ENCODE assay signal across 8 mouse cellular contexts in genomic region chr17:13043846-13044673, GRCm38 (mm10). TPM values are rescaled to one million over a fixed set of nuclear protein-coding genes. Genes with fewer than 3 reads are reported as not detected.
A peak's percentile ranks its signal among the peaks of the same experiment; 100 is the strongest.
DNase-seq lines count a peak whose midpoint lies in the region; ATAC-seq and TF ChIP-seq lines count a peak whose summit lies in the region.
"Not testable (repeated sequence)": the region's sequence is repeated elsewhere in the genome, so short reads cannot be mapped to it uniquely, and the experiment has no call there.

No protein-coding gene starts in this region.

- not testable (repeated sequence) for H3K27me3 ChIP-seq in embryonic facial prominence, embryonic 15.5 days; heart, embryonic 10.5 days (ENCODE audit: insufficient read depth, poor library complexity, severe bottlenecking); kidney, embryonic 14.5 days (ENCODE audit: control insufficient read depth, insufficient read depth, low read length); limb, embryonic 10.5 days (ENCODE audit: low read depth, poor library complexity, severe bottlenecking); midbrain, embryonic 12.5 days

- not testable (repeated sequence) for H3K36me3 ChIP-seq in embryonic facial prominence, embryonic 15.5 days; heart, embryonic 10.5 days; kidney, embryonic 14.5 days (ENCODE audit: control insufficient read depth, insufficient read depth, low read length); limb, embryonic 10.5 days; midbrain, embryonic 12.5 days

- ATAC-seq in embryonic facial prominence, embryonic 15.5 days (ENCODE audit: insufficient number of reproducible peaks, low FRiP score, low TSS enrichment, low read depth): peak; percentile 9; the same call in 1 of the 2 replicates
- ATAC-seq in kidney, embryonic 14.5 days (ENCODE audit: low FRiP score, low TSS enrichment): peak; percentile 81
- peak; percentile 80 for ATAC-seq in midbrain, embryonic 12.5 days (ENCODE audit: low FRiP score, low read depth)

- not testable (repeated sequence) for H3K4me3 ChIP-seq in embryonic facial prominence, embryonic 15.5 days (replicated peaks); heart, embryonic 10.5 days; kidney, embryonic 14.5 days (ENCODE audit: low read length); limb, embryonic 10.5 days; midbrain, embryonic 12.5 days

- H3K4me1 ChIP-seq in embryonic facial prominence, embryonic 15.5 days; heart, embryonic 10.5 days; kidney, embryonic 14.5 days (ENCODE audit: control insufficient read depth, insufficient read depth, low read length); limb, embryonic 10.5 days; midbrain, embryonic 12.5 days: not testable (repeated sequence)

- 16% methylated on average over 4 of the region's 4 CpGs for WGBS in embryonic facial prominence, embryonic 15.5 days
- WGBS in heart, embryonic 10.5 days: 17% methylated on average over 4 of the region's 4 CpGs
- WGBS in kidney, embryonic 14.5 days: 5% methylated on average over 3 of the region's 4 CpGs
- 20% methylated on average over 4 of the region's 4 CpGs for WGBS in limb, embryonic 10.5 days
- 12% methylated on average over 4 of the region's 4 CpGs for WGBS in midbrain, embryonic 12.5 days

- H3K27ac ChIP-seq in embryonic facial prominence, embryonic 15.5 days (replicated peaks); heart, embryonic 10.5 days; kidney, embryonic 14.5 days (ENCODE audit: low read depth, low read length); limb, embryonic 10.5 days; midbrain, embryonic 12.5 days (replicated peaks): not testable (repeated sequence)

- TF ChIP-seq POLR2A in brain, embryonic 14.5 days (IDR thresholded peaks at IDR 0.05; ENCODE audit: borderline replicate concordance, extremely low read depth, insufficient read depth, insufficient read length, poor library complexity, severe bottlenecking): not testable (repeated sequence)

- H3K9ac ChIP-seq in embryonic facial prominence, embryonic 15.5 days; kidney, embryonic 14.5 days (ENCODE audit: low read depth, low read length); midbrain, embryonic 12.5 days (replicated peaks): not testable (repeated sequence)

- not testable (repeated sequence) for H3K9me3 ChIP-seq in embryonic facial prominence, embryonic 15.5 days (replicated peaks); heart, embryonic 10.5 days; kidney, embryonic 14.5 days (ENCODE audit: control insufficient read depth, low read length); limb, embryonic 10.5 days (replicated peaks); midbrain, embryonic 12.5 days

- H3K4me2 ChIP-seq in embryonic facial prominence, embryonic 15.5 days (replicated peaks); kidney, embryonic 14.5 days (replicated peaks; ENCODE audit: low read depth, low read length); midbrain, embryonic 12.5 days (replicated peaks): not testable (repeated sequence)

- peak; percentile 73 for DNase-seq in CD4-positive, CD25-positive, alpha-beta regulatory T cell, adult 2 months (ENCODE audit: low read depth, low spot score)
- DNase-seq in brain, embryonic 14.5 days (ENCODE audit: low read depth): peak; percentile 81
- peak; percentile 66 for DNase-seq in heart, embryonic 10.5 days (ENCODE audit: low spot score)
- DNase-seq in limb, embryonic 10.5 days (ENCODE audit: low spot score): peak; percentile 42
- DNase-seq in right cerebral cortex, postnatal 4 days: peak; percentile 27

- TF ChIP-seq CTCF in brain, embryonic 14.5 days (IDR thresholded peaks at IDR 0.05; ENCODE audit: borderline replicate concordance, extremely low read depth, insufficient read depth, insufficient read length): peak; percentile 26; the same call in 1 of the 2 replicates

RNA-seq across cellular contexts. Expression of gene Gpr31b, which starts 8.0 kb away (rescaled TPM):
- polyA plus RNA-seq in brain, embryonic 14.5 days (2012; rRNA removed): 0.07 and 0.15 TPM in 2 replicates
- 0.30 TPM in 1 of 2 replicates, not detected in the other for polyA plus RNA-seq in embryonic facial prominence, embryonic 15.5 days (2015; fragmentation: Nextera tagmentation; extraction: Ambion mirVana)
- not detected in 2 replicates for polyA plus RNA-seq in heart, embryonic 10.5 days (2016; fragmentation: Nextera tagmentation; extraction: Ambion mirVana)
- polyA plus RNA-seq in kidney, embryonic 14.5 days (2014; fragmentation: Nextera tagmentation; extraction: Ambion mirVana): not detected in 2 replicates
- polyA plus RNA-seq in limb, embryonic 10.5 days (2016; fragmentation: Nextera tagmentation; extraction: Ambion mirVana): not detected in 2 replicates
- not detected in 2 replicates for polyA plus RNA-seq in midbrain, embryonic 12.5 days (2016; fragmentation: Nextera tagmentation; extraction: Ambion mirVana)

RNA-seq across cellular contexts. Expression of gene Tcp10b, which starts 16.8 kb away (rescaled TPM):
- polyA plus RNA-seq in brain, embryonic 14.5 days (2012; rRNA removed): 0.27 and 0.40 TPM in 2 replicates
- polyA plus RNA-seq in embryonic facial prominence, embryonic 15.5 days (2015; fragmentation: Nextera tagmentation; extraction: Ambion mirVana): 0.27 and 0.29 TPM in 2 replicates
- 0.17 TPM in 1 of 2 replicates, not detected in the other for polyA plus RNA-seq in heart, embryonic 10.5 days (2016; fragmentation: Nextera tagmentation; extraction: Ambion mirVana)
- 0.23 TPM in 1 of 2 replicates, not detected in the other for polyA plus RNA-seq in kidney, embryonic 14.5 days (2014; fragmentation: Nextera tagmentation; extraction: Ambion mirVana)
- not detected in 2 replicates for polyA plus RNA-seq in limb, embryonic 10.5 days (2016; fragmentation: Nextera tagmentation; extraction: Ambion mirVana)
- not detected in 2 replicates for polyA plus RNA-seq in midbrain, embryonic 12.5 days (2016; fragmentation: Nextera tagmentation; extraction: Ambion mirVana)

RNA-seq across cellular contexts. Expression of gene Sod2, which starts 37.4 kb away (rescaled TPM):
- polyA plus RNA-seq in brain, embryonic 14.5 days (2012; rRNA removed): 159 and 183 TPM in 2 replicates
- polyA plus RNA-seq in embryonic facial prominence, embryonic 15.5 days (2015; fragmentation: Nextera tagmentation; extraction: Ambion mirVana): 98.3 and 98.5 TPM in 2 replicates
- polyA plus RNA-seq in heart, embryonic 10.5 days (2016; fragmentation: Nextera tagmentation; extraction: Ambion mirVana): 213 and 293 TPM in 2 replicates
- polyA plus RNA-seq in kidney, embryonic 14.5 days (2014; fragmentation: Nextera tagmentation; extraction: Ambion mirVana): 139 and 144 TPM in 2 replicates
- polyA plus RNA-seq in limb, embryonic 10.5 days (2016; fragmentation: Nextera tagmentation; extraction: Ambion mirVana): 94.4 and 105 TPM in 2 replicates
- polyA plus RNA-seq in midbrain, embryonic 12.5 days (2016; fragmentation: Nextera tagmentation; extraction: Ambion mirVana): 98.8 and 110 TPM in 2 replicates

RNA-seq across cellular contexts. Expression of gene Wtap, which starts 50.1 kb away (rescaled TPM):
- polyA plus RNA-seq in brain, embryonic 14.5 days (2012; rRNA removed): 75.7 and 83.7 TPM in 2 replicates
- 120 and 125 TPM in 2 replicates for polyA plus RNA-seq in embryonic facial prominence, embryonic 15.5 days (2015; fragmentation: Nextera tagmentation; extraction: Ambion mirVana)
- polyA plus RNA-seq in heart, embryonic 10.5 days (2016; fragmentation: Nextera tagmentation; extraction: Ambion mirVana): 74.4 and 87.6 TPM in 2 replicates
- polyA plus RNA-seq in kidney, embryonic 14.5 days (2014; fragmentation: Nextera tagmentation; extraction: Ambion mirVana): 146 and 173 TPM in 2 replicates
- 123 and 140 TPM in 2 replicates for polyA plus RNA-seq in limb, embryonic 10.5 days (2016; fragmentation: Nextera tagmentation; extraction: Ambion mirVana)
- 118 and 132 TPM in 2 replicates for polyA plus RNA-seq in midbrain, embryonic 12.5 days (2016; fragmentation: Nextera tagmentation; extraction: Ambion mirVana)

Comparison
In these comparisons a context has a peak if more than half of its experiments do, and no peak if none do; other contexts are left out.
1. DNase-seq: peak in every context shown above with its lines; median percentile 81 in brain, embryonic 14.5 days; 73 in CD4-positive, CD25-positive, alpha-beta regulatory T cell, adult 2 months; 66 in heart, embryonic 10.5 days; 42 in limb, embryonic 10.5 days; 27 in right cerebral cortex, postnatal 4 days.
2. ATAC-seq: peak in every context shown above with its lines; median percentile 81 in kidney, embryonic 14.5 days; 80 in midbrain, embryonic 12.5 days; 9 in embryonic facial prominence, embryonic 15.5 days.